Mouse (Mus musculus) left cerebral cortex, postnatal 10 days (tissue): ENCODE results near the gene Fgf22. TPM values are rescaled to one million over a fixed set of nuclear protein-coding genes. Genes with fewer than 3 reads are reported as not detected.

Source experiments
- DNase-seq, 2 experiments: peaks; one replicate each; pipeline ENCODE4 v3.0.0; 2021 to 2022; ENCODE audit warnings: low spot score in 2 of 2, mixed read lengths in 1 of 2; ENCODE audit errors: extremely low spot score in 1 of 2
- intact Hi-C: fragments of 180-260 bp; cut with DNase I; formaldehyde crosslinking; loops from one replicate; pipeline ENCODE4 v1.15.1; 2025
- total RNA-seq, 2 experiments: library from RNA; stranded (reverse); gene quantifications; 2 replicates each; pipeline ENCODE4 v1.2.3; 2021

Gene Fgf22
- total RNA-seq: 1 to 10 TPM; 1.9 to 3.0 TPM

DNA sequence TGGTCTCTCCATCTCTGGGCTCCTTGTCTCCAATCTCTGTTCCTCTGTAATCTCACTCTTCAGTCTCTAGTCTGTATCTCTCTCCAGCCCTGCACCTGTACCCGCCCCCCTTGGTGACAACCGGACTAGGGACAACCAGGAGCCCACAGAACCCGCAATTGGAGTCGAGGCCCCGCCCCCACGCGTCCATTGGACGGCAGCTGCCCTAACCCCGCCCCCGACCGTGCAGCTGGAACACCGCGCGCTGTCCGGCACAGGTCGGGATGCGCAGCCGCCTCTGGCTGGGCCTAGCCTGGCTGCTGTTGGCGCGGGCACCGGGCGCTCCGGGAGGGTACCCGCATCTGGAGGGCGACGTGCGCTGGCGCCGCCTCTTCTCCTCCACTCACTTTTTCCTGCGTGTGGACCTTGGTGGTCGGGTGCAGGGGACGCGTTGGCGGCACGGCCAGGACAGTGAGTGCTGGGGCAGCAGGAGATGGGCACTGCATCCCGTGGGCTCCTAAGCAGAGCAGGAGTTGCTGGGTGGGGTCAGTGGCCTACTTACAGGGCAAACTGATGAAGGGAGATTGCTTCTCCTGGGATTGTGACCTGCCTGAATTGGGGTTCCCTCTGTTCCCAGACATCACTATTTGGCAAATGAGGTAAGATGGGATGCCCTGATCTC is at the start of gene Fgf22:
Fgf22 (plus strand) TSS at position 221 of the 661 bp plus-strand sequence.
- peak in 1 of 2 experiments; percentile 87 for DNase-seq
- intact Hi-C loops: no loop called here

DNA sequence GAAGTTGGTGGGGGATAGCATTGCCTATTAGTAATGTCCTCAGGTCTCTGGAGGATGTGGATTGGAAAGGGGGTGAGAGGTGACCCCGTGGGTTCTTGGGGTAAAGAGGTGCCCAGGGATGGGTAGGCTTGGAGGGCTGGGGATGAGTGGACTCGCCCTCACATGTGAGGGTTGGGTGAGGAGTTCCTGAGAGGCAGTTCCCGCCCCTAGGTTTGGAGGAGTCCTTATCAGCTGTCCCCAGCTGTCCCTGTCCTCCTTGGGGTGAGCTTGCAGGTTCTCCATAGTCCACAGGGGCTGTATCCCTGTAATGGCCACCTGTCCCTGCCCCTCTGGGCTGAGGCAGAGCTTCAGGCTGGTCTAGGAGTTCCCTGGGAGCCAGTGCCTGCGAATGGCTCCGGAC is 48.9 kb upstream of the Fgf22 start:
- intact Hi-C loops: no loop called here
- peak in 1 of 2 experiments; percentile 18 for DNase-seq

DNA sequence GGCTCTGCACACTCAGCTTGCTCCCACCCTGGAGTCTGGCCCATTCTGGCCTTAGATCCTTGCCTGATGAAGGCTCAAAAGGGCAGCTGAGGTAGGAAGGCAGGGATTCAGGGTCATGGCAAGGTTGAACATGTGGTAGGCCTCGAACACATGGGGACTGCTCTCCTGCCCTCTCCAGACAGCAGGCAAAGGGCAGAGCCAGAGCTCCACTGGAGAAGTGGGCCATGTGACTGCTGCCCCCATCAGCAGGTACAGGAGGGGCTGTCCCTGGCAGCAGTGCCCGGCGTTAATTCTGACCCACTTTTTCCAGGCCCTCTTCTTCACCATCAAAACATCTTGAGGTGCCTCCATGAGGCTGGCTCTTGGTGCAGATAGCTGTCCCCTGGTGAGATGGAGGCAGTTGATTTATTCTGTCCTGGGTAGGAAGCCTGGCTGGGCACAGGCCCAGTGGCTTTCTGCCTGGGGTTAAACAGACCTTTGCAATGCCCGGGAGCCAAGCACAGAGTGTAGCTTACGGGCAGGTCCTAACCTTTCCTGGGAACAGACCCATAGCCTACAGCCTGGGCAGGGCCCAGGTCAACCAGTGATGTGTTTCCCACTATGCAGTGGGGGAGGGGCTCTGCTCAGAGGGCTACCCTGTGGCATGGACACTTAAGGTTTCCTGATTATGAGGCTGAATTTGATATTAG is 48.3 kb upstream of the Fgf22 start:
- intact Hi-C loops: no loop called here
- peak in 1 of 2 experiments; percentile 50 for DNase-seq

DNA sequence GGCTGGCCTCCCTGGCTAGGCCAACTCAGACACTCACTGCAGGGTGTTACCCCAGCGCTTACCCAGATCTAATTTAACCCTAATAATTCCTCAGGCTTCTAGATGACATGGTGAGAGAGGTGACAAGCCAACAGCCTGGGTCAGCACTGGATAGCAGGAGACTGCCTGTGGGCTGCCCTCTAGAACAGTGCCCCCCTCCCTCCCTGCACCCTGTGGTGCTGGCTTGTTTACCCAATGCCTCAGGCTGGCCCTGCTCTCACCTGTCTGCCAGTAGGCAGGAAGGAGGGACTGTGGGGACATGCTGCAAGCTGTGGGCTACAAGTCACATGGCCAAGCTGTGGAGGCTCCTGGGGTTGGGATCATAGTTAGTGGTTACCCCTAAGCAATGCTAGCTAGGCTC is 47.7 kb upstream of the Fgf22 start:
- DNase-seq: peak in 1 of 2 experiments; percentile 51
- intact Hi-C loops: no loop called here

DNA sequence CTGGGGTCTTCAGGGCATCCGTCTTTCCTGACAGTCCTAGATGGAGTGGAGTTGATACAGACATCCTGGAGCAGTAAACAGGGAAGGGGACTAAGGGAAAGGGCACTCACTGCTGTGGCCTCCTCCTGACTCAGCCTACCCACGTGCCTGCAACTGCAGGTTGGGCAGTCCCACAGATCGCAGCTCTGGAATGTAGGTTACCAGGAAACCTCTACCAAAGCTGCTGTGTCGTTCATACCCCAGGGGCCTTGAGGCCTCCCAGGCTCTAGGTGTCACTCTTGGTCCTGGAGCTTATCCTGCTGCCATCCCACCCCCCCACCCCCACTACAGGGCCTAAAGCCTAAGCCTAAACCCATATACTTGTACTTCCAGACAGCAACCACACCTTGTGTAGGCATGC is 47.1 kb upstream of the Fgf22 start:
- peak in 1 of 2 experiments; percentile 42 for DNase-seq
- intact Hi-C loops: no loop called here

DNA sequence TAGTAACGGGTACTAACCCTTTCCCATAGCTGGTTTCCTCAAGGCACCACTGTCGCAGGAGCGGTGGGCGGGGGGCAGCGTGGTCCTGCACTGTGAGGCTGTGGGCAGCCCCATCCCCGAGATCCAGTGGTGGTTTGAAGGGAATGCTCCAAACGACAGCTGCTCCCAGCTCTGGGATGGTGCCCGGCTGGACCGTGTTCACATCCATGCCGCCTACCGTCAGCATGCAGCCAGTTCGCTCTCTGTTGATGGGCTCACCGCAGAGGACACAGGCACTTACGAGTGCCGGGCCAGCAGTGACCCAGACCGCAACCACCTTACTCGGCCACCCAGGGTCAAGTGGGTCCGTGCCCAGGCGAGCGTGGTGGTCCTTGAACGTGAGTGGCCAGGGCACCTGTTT is 46.2 kb upstream of the Fgf22 start:
- no peak for DNase-seq
- intact Hi-C loops: no loop called here

DNA sequence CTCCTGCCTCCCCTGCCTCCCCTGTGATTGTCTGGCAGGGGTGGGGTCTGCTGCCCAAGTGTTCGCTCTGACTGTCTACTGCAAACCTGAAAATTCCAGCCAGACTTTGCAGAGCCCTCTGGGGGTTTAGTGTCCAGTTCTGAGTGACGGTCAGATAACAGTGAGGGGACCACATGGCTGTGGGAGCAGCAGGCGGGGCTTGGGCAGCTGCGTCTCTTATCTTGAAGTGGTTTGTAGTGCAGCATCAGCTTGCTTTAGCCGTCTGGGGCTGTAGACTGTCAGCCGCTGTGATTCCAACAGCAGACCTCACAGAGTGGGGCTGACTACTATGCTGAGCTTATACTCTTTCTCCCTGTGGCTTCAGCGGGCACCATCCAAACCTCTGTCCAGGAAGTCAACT is 45.6 kb upstream of the Fgf22 start:
- intact Hi-C loops: no loop called here
- DNase-seq: no peak

DNA sequence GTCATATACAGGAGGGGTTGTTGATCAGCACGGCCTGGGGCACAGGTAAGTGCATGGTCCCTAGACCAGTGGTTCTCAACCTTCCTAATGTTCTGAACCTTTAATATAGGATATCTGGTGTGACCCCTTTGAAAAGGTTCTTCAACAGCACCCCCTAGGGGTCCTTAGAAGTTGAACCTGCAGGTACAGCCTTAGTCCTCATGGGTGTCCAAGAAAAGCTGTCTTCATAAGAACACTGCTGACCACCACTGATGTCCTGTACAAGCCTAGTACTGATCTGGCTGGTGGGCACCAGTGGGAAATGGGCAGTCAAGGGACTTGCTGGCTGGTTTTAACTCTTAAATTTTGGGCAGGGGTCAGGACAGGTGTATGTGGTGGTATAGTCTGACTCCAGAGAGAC is 42.8 kb upstream of the Fgf22 start:
- intact Hi-C loops: no loop called here
- no peak for DNase-seq

DNA sequence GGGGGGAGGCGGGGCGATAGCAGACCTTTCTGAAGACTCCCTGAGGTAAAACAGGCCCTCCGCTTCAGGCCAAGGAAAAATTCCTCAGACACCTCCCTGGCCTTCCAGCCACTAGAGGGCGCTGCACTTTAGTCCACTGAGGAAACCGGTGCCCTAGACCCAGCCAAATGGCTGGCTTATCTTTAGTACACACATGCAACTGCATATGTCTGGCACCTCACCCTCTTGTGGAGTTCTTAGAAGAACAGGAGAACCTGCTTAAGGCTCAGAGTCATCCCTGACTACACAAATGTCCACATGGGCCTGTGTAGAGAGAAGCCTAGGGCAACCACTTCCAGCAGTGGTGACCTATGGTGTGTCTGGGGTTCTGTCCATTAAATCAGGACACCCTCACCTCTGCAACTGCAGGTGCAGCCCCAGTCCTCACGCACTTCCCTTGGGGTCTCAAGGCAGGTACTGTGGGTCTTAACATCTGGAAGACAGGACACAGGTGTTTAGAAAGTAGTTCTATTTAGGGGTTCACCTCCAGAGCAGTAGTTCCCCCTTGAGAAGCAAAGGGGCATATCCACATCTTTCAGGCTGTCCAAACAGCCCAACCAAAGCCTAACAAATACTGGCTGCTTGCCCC is 42.3 kb upstream of the Fgf22 start:
- intact Hi-C loops: no loop called here

DNA sequence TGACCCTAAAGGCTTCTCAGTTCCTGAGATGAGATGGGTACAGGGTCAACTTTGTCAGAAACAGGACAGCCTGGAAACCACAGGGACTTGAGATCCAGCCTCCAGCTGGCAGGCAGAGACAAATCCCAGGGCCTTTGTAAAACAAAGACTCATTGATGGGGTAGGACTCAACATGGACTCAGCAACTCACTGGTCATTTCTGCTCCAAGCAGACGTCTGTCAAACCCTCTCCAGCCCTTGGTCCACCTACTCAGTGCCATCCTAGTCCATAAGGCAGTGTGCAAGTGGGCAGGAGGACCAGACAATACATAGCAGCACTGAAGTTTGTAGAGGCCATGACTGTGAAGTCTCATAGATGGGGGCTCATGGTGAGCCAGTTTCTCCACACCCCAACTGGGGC is 41.7 kb upstream of the Fgf22 start:
- intact Hi-C loops: no loop called here
- DNase-seq: peak in 1 of 2 experiments; percentile 34

More for the DNA sequence above, 42.3 kb upstream of the Fgf22 start:
- DNase-seq: peak; percentile 58 to 90

DNA sequence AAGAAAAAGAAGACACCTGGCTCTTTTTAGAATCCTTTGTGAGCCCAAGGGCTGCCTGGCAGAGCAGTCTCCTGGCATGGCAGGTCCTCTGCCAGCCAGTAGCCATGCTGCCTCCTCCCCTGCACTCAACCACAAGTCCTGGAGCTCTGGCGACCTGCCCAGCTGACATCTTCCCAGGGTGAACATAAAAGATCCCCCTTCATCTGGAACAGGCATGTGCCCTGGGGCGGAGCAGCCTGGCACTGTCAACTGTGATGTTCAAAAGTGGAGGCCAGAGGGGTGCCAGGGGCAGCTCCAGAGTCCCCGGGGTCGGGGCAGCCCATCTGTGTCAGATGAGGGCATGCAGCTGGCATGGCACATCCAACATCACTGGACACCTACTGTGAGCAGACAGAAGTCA is 39.9 kb upstream of the Fgf22 start:
- DNase-seq: peak in 1 of 2 experiments; percentile 81
- intact Hi-C loops: no loop called here

DNA sequence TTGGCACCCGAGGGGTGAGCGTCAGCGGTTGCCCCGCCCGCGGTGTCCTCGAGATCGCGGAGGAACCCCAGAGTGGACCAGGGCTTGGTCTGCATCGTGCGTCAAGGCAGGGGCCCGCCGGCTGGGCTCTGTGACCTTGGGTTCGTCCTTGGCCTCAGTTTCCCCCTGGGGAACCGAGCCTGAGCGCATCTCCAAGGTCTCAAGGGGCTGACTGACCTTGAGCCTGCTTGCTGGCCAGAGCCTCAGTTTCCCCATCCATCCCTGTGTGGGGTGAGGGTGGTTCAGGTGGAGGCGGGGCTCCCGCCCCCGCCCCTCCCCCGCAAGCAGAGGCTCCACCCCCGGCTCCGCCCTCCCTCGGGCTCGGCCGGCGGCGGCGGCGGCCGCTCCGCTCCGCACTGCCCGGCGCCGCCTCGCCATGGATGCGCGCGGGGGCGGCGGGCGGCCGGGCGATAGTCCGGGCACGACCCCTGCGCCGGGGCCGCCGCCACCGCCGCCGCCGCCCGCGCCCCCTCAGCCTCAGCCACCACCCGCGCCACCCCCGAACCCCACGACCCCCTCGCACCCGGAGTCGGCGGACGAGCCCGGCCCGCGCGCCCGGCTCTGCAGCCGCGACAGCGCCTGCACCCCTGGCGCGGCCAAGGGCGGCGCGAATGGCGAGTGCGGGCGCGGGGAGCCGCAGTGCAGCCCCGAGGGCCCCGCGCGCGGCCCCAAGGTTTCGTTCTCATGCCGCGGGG is 38.5 kb upstream of the Fgf22 start, which contains the start of gene Hcn2:
Hcn2 (plus strand) TSS at position 381 of the 734 bp plus-strand sequence.
- peak in 1 of 2 experiments; percentile 72 for DNase-seq
- intact Hi-C loops: no loop called here

DNA sequence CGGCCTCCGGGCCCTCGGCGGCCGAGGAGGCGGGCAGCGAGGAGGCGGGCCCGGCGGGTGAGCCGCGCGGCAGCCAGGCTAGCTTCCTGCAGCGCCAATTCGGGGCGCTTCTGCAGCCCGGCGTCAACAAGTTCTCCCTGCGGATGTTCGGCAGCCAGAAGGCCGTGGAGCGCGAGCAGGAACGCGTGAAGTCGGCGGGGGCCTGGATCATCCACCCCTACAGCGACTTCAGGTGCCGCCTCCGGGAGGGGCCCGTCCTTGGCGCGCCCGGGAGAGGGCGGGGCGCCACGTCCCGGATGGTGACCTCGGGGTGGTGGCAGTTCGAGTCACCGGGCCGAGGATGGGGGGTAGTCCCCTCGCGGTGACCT is 37.9 kb upstream of the Fgf22 start:
- intact Hi-C loops: no loop called here
- DNase-seq: peak in 1 of 2 experiments; percentile 81

DNA sequence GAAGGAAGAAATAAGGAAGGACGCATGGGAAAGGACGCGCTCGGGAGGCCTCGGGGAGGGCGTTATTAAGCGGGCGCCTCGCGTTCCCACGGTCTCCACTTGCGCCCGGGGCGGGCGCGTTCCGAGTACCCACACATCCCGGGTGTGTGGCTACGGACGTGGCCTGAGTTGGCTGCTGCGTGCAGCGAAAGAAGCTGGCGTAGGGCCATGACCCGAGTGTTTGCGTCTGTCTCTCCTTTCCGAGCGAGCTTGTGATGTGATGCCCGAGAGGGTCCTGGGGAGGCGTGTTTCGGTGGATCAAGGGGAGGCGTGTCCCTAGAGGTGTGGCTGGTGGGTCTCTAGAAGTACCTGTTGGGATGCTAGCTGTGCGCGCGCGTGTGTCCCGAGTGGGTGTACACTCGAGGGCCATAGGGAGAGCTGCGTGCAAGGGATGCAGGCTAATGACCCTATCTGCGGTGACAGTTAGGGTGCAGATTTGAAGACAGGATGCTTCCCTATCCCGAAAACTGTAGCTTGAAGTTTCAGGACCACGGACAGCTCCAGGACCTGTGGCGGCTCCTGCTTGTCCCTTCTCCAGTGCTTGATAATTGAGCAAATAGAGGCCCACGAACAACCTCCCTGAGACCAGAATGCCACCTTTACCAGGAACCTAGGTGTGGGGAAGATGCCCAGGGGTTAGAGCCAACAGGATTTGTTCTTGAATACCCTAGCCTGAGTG is 37.1 kb upstream of the Fgf22 start:
- intact Hi-C loops: no loop called here
- DNase-seq: peak in 1 of 2 experiments; percentile 71

DNA sequence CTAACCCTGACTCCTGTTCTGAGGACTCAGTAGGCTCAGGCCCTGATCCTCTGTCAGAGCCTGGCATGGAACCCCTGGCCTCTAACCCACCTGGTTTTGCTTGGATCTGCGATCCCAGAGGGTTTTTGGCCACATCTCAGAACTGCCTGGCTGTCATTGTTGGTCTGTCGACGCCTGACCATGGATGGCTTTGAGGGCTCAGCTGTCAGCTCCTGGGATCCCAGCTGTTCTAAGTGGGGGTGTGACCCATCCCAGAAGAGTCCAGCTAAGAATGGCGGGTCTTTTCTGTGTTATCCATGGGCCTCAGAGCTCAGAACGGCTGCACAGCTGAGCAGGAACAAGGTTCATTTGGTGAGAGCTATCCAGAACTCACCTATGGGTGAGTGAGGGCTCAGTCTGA is 33.8 kb upstream of the Fgf22 start:
- intact Hi-C loops: no loop called here
- DNase-seq: no peak

DNA sequence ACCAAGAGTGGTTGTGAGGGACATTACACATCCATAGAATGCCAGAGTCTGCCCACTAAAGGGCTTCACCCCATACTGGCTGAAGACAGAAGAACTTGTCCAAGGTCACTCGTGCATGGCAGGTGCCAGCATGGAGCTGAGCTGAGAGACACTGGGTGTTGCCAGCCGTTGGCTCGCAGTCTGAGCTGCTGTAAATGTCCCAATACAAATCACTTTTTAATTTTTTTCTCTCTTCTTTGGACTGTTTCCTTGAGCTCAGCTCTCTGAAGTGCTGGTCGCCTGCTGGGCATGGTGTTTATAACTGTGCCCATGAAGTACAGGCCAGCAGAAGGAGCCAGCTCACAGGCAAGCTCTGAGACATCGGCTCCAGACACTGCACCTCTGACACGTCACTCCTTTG is 31.8 kb upstream of the Fgf22 start:
- no peak for DNase-seq

DNA sequence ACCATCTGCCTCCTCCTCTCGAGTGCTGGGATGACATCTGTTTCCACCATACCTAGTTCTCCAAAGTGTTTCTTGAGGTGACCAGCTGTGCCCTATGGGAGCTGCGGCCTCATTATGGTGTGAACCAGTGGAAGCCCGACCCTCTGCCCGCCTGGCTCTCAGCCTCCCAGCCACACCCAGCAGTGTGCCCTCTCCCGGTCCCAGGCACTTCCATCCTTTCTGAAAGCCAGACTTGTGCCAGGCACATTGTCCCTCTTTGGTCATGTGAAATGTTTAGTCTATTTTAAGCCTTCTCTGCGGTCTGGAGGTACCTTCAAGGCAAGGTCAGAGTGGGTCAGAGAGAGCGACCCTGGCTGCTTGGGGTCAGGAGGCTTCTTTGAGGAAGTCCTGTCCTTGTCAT is 31.2 kb upstream of the Fgf22 start:
- intact Hi-C loops: no loop called here
- DNase-seq: no peak

More for the DNA sequence above, 31.8 kb upstream of the Fgf22 start:
- intact Hi-C loops: no loop called here

DNA sequence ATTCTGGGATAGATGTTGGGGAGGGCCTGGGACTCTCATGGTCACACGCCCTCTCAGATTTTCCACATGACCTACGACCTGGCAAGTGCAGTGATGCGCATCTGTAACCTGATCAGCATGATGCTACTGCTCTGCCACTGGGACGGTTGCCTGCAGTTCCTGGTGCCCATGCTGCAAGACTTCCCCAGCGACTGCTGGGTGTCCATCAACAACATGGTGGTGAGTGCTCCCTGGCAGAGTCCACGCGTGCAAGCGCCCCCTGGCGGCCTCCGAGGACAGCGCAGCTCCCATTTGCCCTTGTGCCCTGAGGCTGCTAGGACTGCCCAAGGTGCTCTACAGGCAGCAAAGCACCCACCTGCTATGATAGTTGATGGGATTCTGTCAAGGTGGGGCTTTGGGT is 28.8 kb upstream of the Fgf22 start:
- DNase-seq: peak in 1 of 2 experiments; percentile 65

More for the DNA sequence above, 28.8 kb upstream of the Fgf22 start:
- intact Hi-C loops: no loop called here
